Mouse (Mus musculus) cortical plate, adult 2 months (tissue): ENCODE data around the gene Dtd1.

Experiments
- CTCF ChIP-seq: fragments of 200-500 bp; IDR thresholded peaks from 2 replicates; pipeline ENCODE4 v1.5.1; 2011; ENCODE audit warnings: mild to moderate bottlenecking, control low read depth, low read length; ENCODE audit not compliant: insufficient read depth; ENCODE audit errors: extremely low read depth
- POLR2A ChIP-seq: fragments of 200-500 bp; IDR thresholded peaks from 2 replicates; pipeline ENCODE4 v1.6.1; 2011; ENCODE audit warnings: mild to moderate bottlenecking, low read length, control low read depth; ENCODE audit not compliant: insufficient read depth; ENCODE audit errors: extremely low read depth

DNA sequence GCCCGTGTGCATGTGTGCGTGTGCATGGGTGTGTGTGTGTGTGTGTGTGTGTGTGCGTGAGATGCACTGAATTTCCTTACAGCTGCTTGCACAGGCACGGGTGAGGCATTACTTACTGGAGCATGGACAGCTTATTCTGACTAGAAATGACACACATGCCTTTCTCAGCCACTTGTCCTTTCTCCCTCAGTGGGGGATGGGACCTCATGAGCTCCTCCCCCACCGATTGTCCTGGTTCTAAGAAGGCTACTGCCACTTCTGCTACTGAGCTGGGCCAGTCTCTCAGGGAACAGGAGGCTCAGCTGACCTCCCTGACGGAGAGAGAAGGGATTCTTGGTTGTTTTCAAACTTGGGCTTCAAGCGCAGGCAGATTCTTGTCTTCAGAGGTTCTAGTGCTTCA, 40.4 kb downstream of the Dtd1 start:
- TF ChIP-seq POLR2A (no peak), CTCF (no peak)
